Mouse (Mus musculus) embryonic facial prominence, embryonic 11.5 days (tissue): ENCODE results near the gene Prr7. TPM values are rescaled to one million over a fixed set of nuclear protein-coding genes. Genes with fewer than 3 reads are reported as not detected.

ENCODE experiments used
- ATAC-seq: fragments of 200-750 bp; cut with Nextera tagmentation; replicated peaks from 2 replicates; pipeline ENCODE4 v1.8.0; 2017; ENCODE audit warnings: low read depth; ENCODE audit not compliant: insufficient number of reproducible peaks, low FRiP score, low TSS enrichment
- DNase-seq: peaks from one replicate; pipeline ENCODE4 v3.0.0-alpha.2; 2015; ENCODE audit warnings: low spot score
- H3K27ac ChIP-seq: fragments of 300-500 bp; sonication (generic); replicated peaks from 2 replicates; pipeline ENCODE4 v1.5.1; 2014; ENCODE audit warnings: mild to moderate bottlenecking, low read depth, low read length, control low read depth
- H3K27me3 ChIP-seq: fragments of 300-500 bp; sonication (generic); 2 replicates; pipeline ENCODE4 v1.6.1; 2014; ENCODE audit warnings: mild to moderate bottlenecking, low read length, moderate library complexity, mixed read lengths; ENCODE audit not compliant: control insufficient read depth, insufficient read depth
- H3K36me3 ChIP-seq: fragments of 300-500 bp; sonication (generic); replicated peaks from 2 replicates; pipeline ENCODE4 v1.6.1; 2014; ENCODE audit warnings: low read depth, mild to moderate bottlenecking, low read length, moderate library complexity, mixed read lengths; ENCODE audit not compliant: control insufficient read depth, insufficient read depth
- H3K4me1 ChIP-seq: fragments of 300-500 bp; sonication (generic); 2 replicates; pipeline ENCODE4 v1.6.1; 2014; ENCODE audit warnings: low read length, mixed read lengths; ENCODE audit not compliant: control insufficient read depth, insufficient read depth
- H3K4me2 ChIP-seq: fragments of 300-500 bp; sonication (generic); 2 replicates; pipeline ENCODE4 v1.6.1; 2014; ENCODE audit warnings: low read depth, mild to moderate bottlenecking, control low read depth, low read length, moderate library complexity
- H3K4me3 ChIP-seq: fragments of 300-500 bp; sonication (generic); 2 replicates; pipeline ENCODE4 v1.5.1; 2014; ENCODE audit warnings: low read depth, low read length, control low read depth
- H3K9ac ChIP-seq: fragments of 300-500 bp; sonication (generic); replicated peaks from 2 replicates; pipeline ENCODE4 v1.6.1; 2014; ENCODE audit warnings: mild to moderate bottlenecking, control low read depth, low read length
- H3K9me3 ChIP-seq: fragments of 300-500 bp; sonication (generic); replicated peaks from 2 replicates; pipeline ENCODE4 v1.6.1; 2016; ENCODE audit warnings: mild to moderate bottlenecking, low read length, inconsistent platforms, mixed read lengths; ENCODE audit not compliant: control insufficient read depth
- WGBS: fragments of 180-500 bp; shearing (Covaris S2); extraction: QIAGEN DNeasy Blood & Tissue Kit; methylation state at CpG from one replicate; pipeline ENCODE4 v1.1.7; 2014; 5-methylcytosine and 5-hydroxymethylcytosine counted together
- polyA plus RNA-seq: library from polyadenylated mRNA; unstranded; fragments of >200 nt; fragmentation: Nextera tagmentation; extraction: Ambion mirVana; gene quantifications from 2 replicates; pipeline ENCODE4 v1.2.1, GENCODE M21; 2014

The Prr7 gene
- polyA plus RNA-seq, 1 experiment from 2014 or later = 1.7 TPM

- H3K27ac ChIP-seq = no peak overlapping the region
- H3K4me2 ChIP-seq = no peak overlapping the region
- ATAC-seq (no peak), DNase-seq (no peak)
- H3K36me3 ChIP-seq = peaks cover 15% of the 10 kb centered on the region
- peaks cover 8% of the 10 kb centered on the region for H3K4me1 ChIP-seq
- no peak overlapping the region for H3K4me3 ChIP-seq
- 88% methylated on average over 10 of the region's 10 CpGs for WGBS
- H3K27me3 ChIP-seq = no peaks in the 10 kb centered on the region
- H3K9me3 ChIP-seq = no peaks in the 10 kb centered on the region
- no peak overlapping the region for H3K9ac ChIP-seq
Measured at GRCm38 (mm10) chr13:55451296-55451695, 12.8 kb upstream of the Prr7 start.

GRCm38 (mm10) chr13:55451785-55452549, 12.1 kb upstream of the Prr7 start:
- Histone ChIP-seq H3K36me3 (peaks cover 16% of the 10 kb centered on the region), H3K27ac (no peak overlapping the region), H3K9ac (no peak overlapping the region), H3K4me2 (no peak overlapping the region), H3K4me3 (no peak overlapping the region), H3K9me3 (no peaks in the 10 kb centered on the region), H3K4me1 (peaks cover 1% of the 10 kb centered on the region; the same call in 1 of the 2 replicates), H3K27me3 (no peaks in the 10 kb centered on the region)
- DNase-seq (no peak), ATAC-seq (no peak)
- 95% methylated on average over 16 of the region's 16 CpGs for WGBS

GRCm38 (mm10) chr13:55462965-55463364, 1.1 kb upstream of the Prr7 start:
- Histone ChIP-seq H3K4me1 (peaks cover 5% of the 10 kb centered on the region; the same call in 1 of the 2 replicates), H3K9me3 (no peaks in the 10 kb centered on the region), H3K9ac (no peak overlapping the region), H3K27me3 (no peaks in the 10 kb centered on the region), H3K36me3 (peaks cover 10% of the 10 kb centered on the region), H3K4me2 (no peak overlapping the region), H3K4me3 (no peak overlapping the region), H3K27ac (no peak overlapping the region)
- ATAC-seq = no peak
- WGBS = 39% methylated on average over 2 of the region's 2 CpGs
- no peak for DNase-seq

- H3K4me1 ChIP-seq = peaks cover 5% of the 10 kb centered on the region; the same call in 1 of the 2 replicates
- no peak for ATAC-seq
Measured at GRCm38 (mm10) chr13:55463399-55464026, 554 bp upstream of the Prr7 start.

GRCm38 (mm10) chr13:55465184-55465583, 1.1 kb downstream of the Prr7 start:
- Histone ChIP-seq H3K4me2 (peak overlapping the region; percentile 95), H3K9me3 (no peaks in the 10 kb centered on the region), H3K36me3 (no peaks in the 10 kb centered on the region), H3K27me3 (no peaks in the 10 kb centered on the region), H3K4me1 (peaks cover 5% of the 10 kb centered on the region; the same call in 1 of the 2 replicates), H3K4me3 (peak overlapping the region; percentile 69; the same call in 1 of the 2 replicates), H3K27ac (0 out of 2 replicates have a peak overlapping the region, but pooled peaks have one; percentile 91), H3K9ac (peak overlapping the region; percentile 74)
- DNase-seq (no peak), ATAC-seq (peak; percentile 24; the same call in 1 of the 2 replicates)
- WGBS = 15% methylated on average over 3 of the region's 3 CpGs

More at GRCm38 (mm10) chr13:55463399-55464026, 554 bp upstream of the Prr7 start:
- Histone ChIP-seq H3K4me3 (peak overlapping the region; percentile 69), H3K9me3 (no peaks in the 10 kb centered on the region), H3K27ac (no peak overlapping the region), H3K27me3 (no peaks in the 10 kb centered on the region), H3K9ac (peak overlapping the region; percentile 74), H3K36me3 (peaks cover 10% of the 10 kb centered on the region), H3K4me2 (peak overlapping the region; percentile 95)
- no peak for DNase-seq
- WGBS = 9% methylated on average over 14 of the region's 14 CpGs

DNA sequence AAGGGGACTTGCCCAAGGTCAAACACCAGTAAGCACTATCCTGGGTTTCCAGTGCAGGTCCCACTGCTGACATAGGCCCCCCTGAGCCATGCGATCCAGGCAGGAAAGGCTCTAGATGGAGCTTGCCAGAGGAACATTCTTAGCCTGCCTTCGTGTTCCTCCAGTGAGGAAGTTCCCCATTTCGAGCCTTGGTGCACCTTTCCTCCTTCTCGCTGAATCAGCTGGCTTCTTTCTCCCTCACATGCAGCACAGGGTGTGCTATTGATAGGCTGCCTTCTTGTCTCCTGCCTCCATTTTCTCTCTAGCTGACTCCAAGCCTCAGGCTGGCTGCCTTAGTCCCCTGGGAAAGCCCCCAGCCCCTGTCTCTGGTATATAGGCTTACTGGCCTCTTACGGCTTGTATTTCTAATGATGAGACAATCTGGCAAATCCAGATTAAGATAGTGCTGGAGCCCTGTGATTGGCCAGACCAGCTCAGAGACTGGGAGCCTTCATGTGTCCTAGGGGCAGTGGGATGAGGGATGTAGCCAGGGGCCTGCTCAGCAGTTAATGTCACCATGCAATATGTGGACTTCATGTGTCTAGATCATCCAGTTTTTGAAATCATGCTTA, 1.9 kb downstream of the Prr7 start:
- Histone ChIP-seq H3K4me1 (peaks cover 9% of the 10 kb centered on the region), H3K4me2 (no peak overlapping the region), H3K27me3 (no peaks in the 10 kb centered on the region), H3K4me3 (no peak overlapping the region), H3K27ac (no peak overlapping the region), H3K9ac (peak overlapping the region; percentile 74), H3K9me3 (no peaks in the 10 kb centered on the region), H3K36me3 (no peaks in the 10 kb centered on the region)
- ATAC-seq (no peak), DNase-seq (no peak)
- WGBS = 73% methylated on average over 5 of the region's 5 CpGs

DNA sequence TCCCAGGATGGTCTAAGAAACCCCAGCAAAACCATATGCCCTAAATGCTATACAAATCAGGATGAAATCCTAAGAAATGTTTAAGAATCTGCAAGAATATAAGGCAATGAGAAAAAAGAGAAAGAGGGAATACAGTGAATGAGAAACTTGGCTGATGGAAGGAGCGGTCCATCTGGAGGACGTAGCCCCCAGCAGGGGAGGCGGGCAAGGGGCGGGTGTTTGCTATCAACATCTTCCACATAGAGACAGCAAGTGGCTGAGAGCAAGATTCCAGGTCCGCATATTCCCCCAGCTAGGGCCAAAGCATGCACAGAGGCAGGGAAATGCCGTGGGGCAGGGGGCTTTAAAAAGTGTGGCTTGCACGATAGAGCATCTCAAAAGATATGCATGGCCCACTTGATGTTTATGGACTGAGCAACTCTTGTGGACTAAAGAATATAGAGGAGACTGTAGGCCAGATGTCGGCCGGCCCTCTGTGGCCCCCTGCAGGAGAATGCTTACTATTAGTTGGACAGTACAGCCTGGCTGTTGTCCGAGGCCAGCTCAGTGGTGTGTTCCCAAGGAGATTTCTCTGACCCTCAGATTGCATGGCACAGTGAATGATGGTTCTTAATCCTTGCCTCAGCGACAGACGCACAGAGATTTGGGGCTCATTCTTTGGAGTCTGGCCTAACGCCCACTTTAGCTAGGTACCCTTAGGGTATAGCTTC, 4.9 kb downstream of the Prr7 start:
- Histone ChIP-seq H3K4me3 (no peak overlapping the region), H3K4me2 (no peak overlapping the region), H3K36me3 (no peaks in the 10 kb centered on the region), H3K27ac (no peak overlapping the region), H3K27me3 (no peaks in the 10 kb centered on the region), H3K9me3 (no peaks in the 10 kb centered on the region), H3K4me1 (peaks cover 7% of the 10 kb centered on the region), H3K9ac (no peak overlapping the region)
- WGBS = 48% methylated on average over 13 of the region's 13 CpGs
- DNase-seq (no peak), ATAC-seq (no peak)
